Mouse (Mus musculus) bone marrow, adult 2 months (tissue): ENCODE data around the gene Kri1.

Experiments
- CTCF ChIP-seq: fragments of 200-500 bp; IDR thresholded peaks from 2 replicates; pipeline ENCODE4 v1.5.1; 2011; ENCODE audit warnings: low read length, control low read depth; ENCODE audit not compliant: control insufficient read depth, insufficient read depth
- POLR2A ChIP-seq: fragments of 200-500 bp; IDR thresholded peaks from 2 replicates; pipeline ENCODE4 v1.6.1; 2011; ENCODE audit warnings: low read depth, mild to moderate bottlenecking, control low read depth, low read length, borderline replicate concordance; ENCODE audit not compliant: control insufficient read depth

- TF ChIP-seq CTCF, result no peak
- no peak for TF ChIP-seq POLR2A
Measured at GRCm38 (mm10) chr9:21292271-21292670, 4.5 kb upstream of the Kri1 start.
